Mouse (Mus musculus) C2C12 (cell line): ENCODE data around the gene Mcu.

ENCODE experiments used
- CEBPB ChIP-seq: IDR thresholded peaks from one replicate; pipeline ENCODE4 v1.6.1; 2011; ENCODE audit warnings: low read depth, mild to moderate bottlenecking, control low read depth, moderate library complexity
- CTCF ChIP-seq: IDR thresholded peaks from one replicate; pipeline ENCODE4 v1.5.1; 2011; ENCODE audit not compliant: control insufficient read depth, insufficient read depth, insufficient read length
- FOSL1 ChIP-seq: IDR thresholded peaks from one replicate; pipeline ENCODE4 v1.8.0; 2011; ENCODE audit warnings: mild to moderate bottlenecking, low read length; ENCODE audit not compliant: poor library complexity, insufficient read depth, severe bottlenecking
- MAX ChIP-seq: IDR thresholded peaks from one replicate; pipeline ENCODE4 v1.6.1; 2011; ENCODE audit warnings: mild to moderate bottlenecking, control low read depth
- MYOD1 ChIP-seq: IDR thresholded peaks from one replicate; pipeline ENCODE4 v1.6.1; 2011; ENCODE audit warnings: low read depth; ENCODE audit not compliant: control insufficient read depth, insufficient read length
- MYOG ChIP-seq: IDR thresholded peaks from one replicate; pipeline ENCODE4 v1.6.1; 2011; ENCODE audit not compliant: control insufficient read depth, insufficient read length; ENCODE audit errors: extremely low read depth
- USF1 ChIP-seq: IDR thresholded peaks from one replicate; pipeline ENCODE4 v1.6.1; 2011; ENCODE audit warnings: low read depth, mild to moderate bottlenecking, control low read depth, moderate library complexity

DNA sequence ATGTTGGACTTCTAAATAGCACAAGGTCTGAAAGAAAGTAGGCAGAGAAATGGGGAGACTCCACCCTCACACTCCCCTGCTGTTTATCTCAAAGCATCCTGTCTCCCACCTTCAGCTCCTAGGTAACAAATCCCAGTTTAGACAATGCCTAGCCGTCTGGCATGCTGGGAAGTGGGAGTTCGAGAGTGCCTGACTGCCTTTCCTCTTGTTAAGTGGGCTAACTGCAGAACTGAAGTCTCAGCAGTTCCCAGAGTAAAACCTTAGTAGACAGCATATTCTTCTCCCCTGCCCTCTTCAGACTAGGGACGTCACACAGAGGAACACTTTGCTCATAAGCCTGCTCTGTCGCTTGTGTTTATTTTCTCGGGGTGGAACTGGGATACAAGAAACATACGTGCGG is 69.1 kb downstream of the Mcu start:
- TF ChIP-seq CTCF = no peak
- no peak for TF ChIP-seq MAX
- TF ChIP-seq USF1 = no peak
- TF ChIP-seq CEBPB = no peak
- TF ChIP-seq MYOD1 = no peak
- TF ChIP-seq MYOG = no peak
- no peak for TF ChIP-seq FOSL1
